Mouse (Mus musculus) hindbrain, embryonic 12.5 days (tissue): Measurements from ENCODE around the gene Cenph. TPM values are rescaled to one million over a fixed set of nuclear protein-coding genes. Genes with fewer than 3 reads are reported as not detected.
A peak's percentile ranks its signal among the peaks of the same experiment; 100 is the strongest.

Experiments used
- ATAC-seq: fragments of 200-750 bp; cut with Nextera tagmentation; 2 replicates; pipeline ENCODE4 v1.8.0; 2017; ENCODE audit warnings: moderate TSS enrichment; ENCODE audit not compliant: low FRiP score
- H3K27ac ChIP-seq: fragments of 300-500 bp; sonication (generic); 2 replicates; pipeline ENCODE4 v1.5.1; 2016; ENCODE audit warnings: mild to moderate bottlenecking
- H3K27me3 ChIP-seq: fragments of 300-500 bp; sonication (generic); 2 replicates; pipeline ENCODE4 v1.6.1; 2016; ENCODE audit warnings: mild to moderate bottlenecking
- H3K36me3 ChIP-seq: fragments of 300-500 bp; sonication (generic); 2 replicates; pipeline ENCODE4 v1.6.1; 2016; ENCODE audit warnings: mild to moderate bottlenecking
- H3K4me1 ChIP-seq: fragments of 300-500 bp; sonication (generic); 2 replicates; pipeline ENCODE4 v1.6.1; 2016
- H3K4me2 ChIP-seq: fragments of 300-500 bp; sonication (generic); replicated peaks from 2 replicates; pipeline ENCODE4 v1.6.1; 2016; ENCODE audit warnings: mild to moderate bottlenecking
- H3K4me3 ChIP-seq: fragments of 300-500 bp; sonication (generic); 2 replicates; pipeline ENCODE4 v1.5.1; 2016; ENCODE audit warnings: mild to moderate bottlenecking
- H3K9ac ChIP-seq: fragments of 300-500 bp; sonication (generic); 2 replicates; pipeline ENCODE4 v1.6.1; 2016; ENCODE audit warnings: mild to moderate bottlenecking, moderate library complexity
- H3K9me3 ChIP-seq: fragments of 300-500 bp; sonication (generic); replicated peaks from 2 replicates; pipeline ENCODE4 v1.6.1; 2016; ENCODE audit warnings: mild to moderate bottlenecking
- WGBS: fragments of 180-500 bp; shearing (Covaris S2); methylation state at CpG from one replicate; pipeline ENCODE4 v1.1.7; 2016; 5-methylcytosine and 5-hydroxymethylcytosine counted together
- polyA plus RNA-seq: library from polyadenylated mRNA; unstranded; fragments of >200 nt; fragmentation: Nextera tagmentation; extraction: Ambion mirVana; gene quantifications from 2 replicates; pipeline ENCODE4 v1.2.1, GENCODE M21; 2016

Cenph gene
- polyA plus RNA-seq, 1 experiment from 2014 or later = 29.1 TPM

GRCm38 (mm10) chr13:100777491-100777890 lies 1.8 kb upstream of the Cenph start:
- WGBS = 86% methylated on average over 3 of the region's 3 CpGs
- Histone ChIP-seq H3K27ac (no peak overlapping the region), H3K36me3 (peaks cover 16% of the 10 kb centered on the region), H3K4me3 (no peak overlapping the region), H3K27me3 (no peaks in the 10 kb centered on the region), H3K4me1 (peaks cover 16% of the 10 kb centered on the region), H3K9me3 (no peaks in the 10 kb centered on the region), H3K9ac (no peak overlapping the region), H3K4me2 (no peak overlapping the region)
- ATAC-seq = no peak

DNA sequence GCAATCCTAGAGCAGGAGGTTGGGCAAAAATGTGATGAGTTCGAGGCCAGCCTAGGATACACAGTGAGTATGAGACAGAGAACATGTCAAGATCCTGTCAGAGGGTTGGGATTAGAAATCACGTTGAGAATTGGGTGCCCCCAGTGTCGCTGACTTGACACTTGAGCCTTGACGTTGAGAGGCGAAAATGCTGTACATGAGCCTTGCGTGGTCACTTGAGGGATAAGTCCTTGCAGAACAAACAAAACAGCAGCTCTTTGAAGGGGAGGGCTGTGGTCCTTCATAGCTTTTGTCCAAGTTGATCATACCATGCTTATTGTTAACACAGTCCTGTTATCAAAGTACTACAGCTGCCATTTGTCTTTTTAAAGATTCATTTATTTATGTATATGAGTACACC lies 1.0 kb upstream of the Cenph start:
- Histone ChIP-seq H3K9ac (no peak overlapping the region), H3K9me3 (no peaks in the 10 kb centered on the region), H3K27ac (peak overlapping the region; percentile 31; the same call in 1 of the 2 replicates), H3K4me3 (peak overlapping the region; percentile 75; the same call in 1 of the 2 replicates), H3K4me2 (0 out of 2 replicates have a peak overlapping the region, but pooled peaks have one; percentile 91), H3K4me1 (peaks cover 16% of the 10 kb centered on the region), H3K36me3 (peaks cover 11% of the 10 kb centered on the region; the same call in 1 of the 2 replicates), H3K27me3 (no peaks in the 10 kb centered on the region)
- ATAC-seq = no peak
- 71% methylated on average over 6 of the region's 6 CpGs for WGBS

- Histone ChIP-seq H3K4me2 (peak overlapping the region; percentile 91), H3K9me3 (no peaks in the 10 kb centered on the region), H3K27ac (peak overlapping the region; percentile 31; the same call in 1 of the 2 replicates), H3K4me3 (peak overlapping the region; percentile 75), H3K27me3 (no peaks in the 10 kb centered on the region), H3K4me1 (peaks cover 16% of the 10 kb centered on the region), H3K9ac (peak overlapping the region; percentile 53; the same call in 1 of the 2 replicates), H3K36me3 (peaks cover 9% of the 10 kb centered on the region; the same call in 1 of the 2 replicates)
- no peak; the same call in none of the 2 replicates for ATAC-seq
- 14% methylated on average over 8 of the region's 8 CpGs for WGBS
These were observed 339 bp upstream of the Cenph start for GRCm38 (mm10) chr13:100776056-100776419.

DNA sequence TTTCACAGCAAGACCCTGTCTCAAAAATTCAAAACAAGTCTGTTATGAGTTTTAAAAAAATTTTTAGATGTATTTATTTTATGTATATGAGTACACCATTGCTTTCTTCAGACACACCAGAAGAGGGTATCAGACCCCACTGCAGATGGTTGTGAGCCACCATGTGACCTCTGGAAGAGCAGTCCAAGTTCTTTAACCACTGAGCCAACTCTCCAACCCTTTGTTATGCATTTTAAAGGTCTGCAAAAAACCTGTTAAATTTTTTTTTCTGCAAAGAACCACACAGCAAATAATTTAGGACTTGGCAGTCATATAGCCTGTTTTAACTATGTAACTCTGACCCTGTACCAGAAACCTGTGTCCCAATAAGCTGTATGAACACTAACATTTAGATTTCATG lies 995 bp downstream of the Cenph start:
- Histone ChIP-seq H3K4me1 (peaks cover 16% of the 10 kb centered on the region), H3K9me3 (no peaks in the 10 kb centered on the region), H3K4me2 (peak overlapping the region; percentile 91), H3K9ac (0 out of 2 replicates have a peak overlapping the region, but pooled peaks have one; percentile 71), H3K27ac (no peak overlapping the region), H3K36me3 (peaks cover 13% of the 10 kb centered on the region; the same call in 1 of the 2 replicates), H3K27me3 (no peaks in the 10 kb centered on the region), H3K4me3 (peak overlapping the region; percentile 75)
- no peak for ATAC-seq

DNA sequence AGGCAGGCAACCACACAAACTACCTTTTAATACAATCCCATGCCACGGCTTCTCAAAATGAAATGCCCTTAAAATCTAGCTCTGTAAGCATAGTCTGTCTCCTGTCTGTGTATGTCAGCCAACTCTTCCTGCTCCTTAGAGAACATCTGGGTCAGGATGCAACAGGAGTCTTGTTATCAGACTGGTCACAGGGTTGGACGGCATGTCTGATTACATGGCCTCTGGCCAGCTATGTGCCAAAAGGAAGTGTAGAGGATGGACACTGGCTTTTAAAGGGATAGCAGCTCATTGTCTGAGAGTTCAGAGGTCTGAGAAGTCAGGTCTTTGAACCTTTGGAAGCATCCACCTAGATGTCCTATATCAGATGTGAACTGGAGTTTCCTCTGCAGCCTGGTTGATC lies 20.4 kb downstream of the Cenph start:
- H3K27ac ChIP-seq = no peak overlapping the region
- no peaks in the 10 kb centered on the region for H3K27me3 ChIP-seq
- peaks cover 10% of the 10 kb centered on the region; the same call in 1 of the 2 replicates for H3K36me3 ChIP-seq
- 95% methylated on average over 2 of the region's 2 CpGs for WGBS
- no peaks in the 10 kb centered on the region for H3K9me3 ChIP-seq
- no peaks in the 10 kb centered on the region for H3K4me1 ChIP-seq
- H3K4me2 ChIP-seq = no peak overlapping the region
- no peak overlapping the region for H3K4me3 ChIP-seq
- H3K9ac ChIP-seq = no peak overlapping the region
- ATAC-seq = no peak

DNA sequence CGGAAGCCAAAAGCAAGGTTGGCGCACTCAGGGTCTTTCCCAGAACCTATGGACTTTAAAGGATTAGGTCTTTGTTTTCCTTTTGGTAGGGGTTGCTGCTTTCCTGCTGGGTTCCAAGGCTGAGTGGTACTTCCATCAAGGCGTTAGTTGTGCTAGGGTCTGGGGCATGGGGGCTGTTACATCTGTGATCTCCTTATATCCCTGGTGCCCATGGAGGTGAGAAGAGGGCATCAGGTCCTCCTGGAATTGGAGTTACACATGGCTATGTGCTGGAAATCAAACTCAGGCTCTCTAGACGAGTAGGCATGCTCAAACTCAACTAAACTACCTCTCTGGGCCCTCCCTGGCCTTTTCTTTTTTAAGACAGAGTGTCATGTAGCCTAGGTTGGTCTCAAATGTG lies 21.5 kb downstream of the Cenph start:
- no peak overlapping the region for H3K4me3 ChIP-seq
- H3K4me2 ChIP-seq = no peak overlapping the region
- no peaks in the 10 kb centered on the region for H3K36me3 ChIP-seq
- ATAC-seq = no peak
- H3K4me1 ChIP-seq = no peaks in the 10 kb centered on the region
- H3K27me3 ChIP-seq = no peaks in the 10 kb centered on the region
- 65% methylated on average over 4 of the region's 4 CpGs for WGBS
- H3K9me3 ChIP-seq = no peaks in the 10 kb centered on the region
- no peak overlapping the region for H3K9ac ChIP-seq
- no peak overlapping the region for H3K27ac ChIP-seq

DNA sequence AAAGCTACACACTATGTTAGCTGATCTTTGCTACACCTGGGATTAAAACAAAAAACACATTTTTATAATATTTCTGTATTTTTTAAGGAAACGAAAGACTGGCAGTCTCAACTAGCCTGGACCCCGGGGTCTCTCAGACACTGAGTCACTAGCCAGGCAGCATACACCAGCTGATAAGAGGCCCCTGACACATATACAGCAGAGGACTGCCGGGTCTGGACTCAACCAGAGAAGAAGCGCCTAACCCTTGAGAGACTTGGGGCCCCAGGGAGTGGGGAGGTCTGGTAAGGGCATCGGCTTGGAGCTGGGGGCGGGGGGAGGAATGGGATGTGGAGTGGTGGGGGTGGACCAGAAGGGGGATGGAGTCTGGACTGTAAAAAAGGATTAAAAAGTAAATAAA lies 22.7 kb downstream of the Cenph start:
- Histone ChIP-seq H3K27me3 (no peaks in the 10 kb centered on the region), H3K4me2 (no peak overlapping the region), H3K4me1 (no peaks in the 10 kb centered on the region), H3K27ac (no peak overlapping the region), H3K36me3 (no peaks in the 10 kb centered on the region), H3K9ac (no peak overlapping the region), H3K9me3 (no peaks in the 10 kb centered on the region), H3K4me3 (no peak overlapping the region)
- WGBS = 84% methylated on average over 6 of the region's 6 CpGs
- ATAC-seq = no peak

- H3K4me3 ChIP-seq = no peak overlapping the region
- H3K4me2 ChIP-seq = no peak overlapping the region
- H3K4me1 ChIP-seq = no peaks in the 10 kb centered on the region
- no peak overlapping the region for H3K9ac ChIP-seq
- ATAC-seq = no peak
- H3K9me3 ChIP-seq = no peaks in the 10 kb centered on the region
- WGBS = 93% methylated on average over 8 of the region's 8 CpGs
- H3K27ac ChIP-seq = no peak overlapping the region
- no peaks in the 10 kb centered on the region for H3K36me3 ChIP-seq
- no peaks in the 10 kb centered on the region for H3K27me3 ChIP-seq
These were observed 23.2 kb downstream of the Cenph start for GRCm38 (mm10) chr13:100752529-100752928.

DNA sequence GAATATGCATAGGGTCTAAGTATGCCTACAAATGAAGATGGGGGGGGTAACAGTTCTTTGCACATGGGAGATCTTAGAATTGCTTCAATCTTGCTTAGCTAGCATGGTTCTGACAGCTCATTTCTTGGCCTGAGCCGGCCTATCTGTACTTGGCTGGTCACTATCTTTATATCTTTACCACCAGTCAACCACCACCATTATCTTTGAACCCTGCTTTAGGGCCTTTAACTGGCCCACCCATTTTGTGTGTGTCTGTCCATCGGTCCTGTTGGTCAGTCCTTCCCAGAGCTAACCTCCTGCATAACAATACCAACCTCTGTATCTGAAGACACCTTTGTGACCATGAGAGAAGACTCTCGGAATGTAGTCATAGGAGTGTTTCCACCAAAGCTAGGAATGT lies 24.3 kb downstream of the Cenph start:
- no peaks in the 10 kb centered on the region for H3K4me1 ChIP-seq
- H3K27me3 ChIP-seq = no peaks in the 10 kb centered on the region
- H3K4me3 ChIP-seq = no peak overlapping the region
- H3K27ac ChIP-seq = no peak overlapping the region
- H3K4me2 ChIP-seq = no peak overlapping the region
- no peaks in the 10 kb centered on the region for H3K36me3 ChIP-seq
- ATAC-seq = no peak
- H3K9ac ChIP-seq = no peak overlapping the region
- H3K9me3 ChIP-seq = no peaks in the 10 kb centered on the region
- WGBS = 86% methylated on average over 3 of the region's 3 CpGs

- H3K36me3 ChIP-seq = no peaks in the 10 kb centered on the region
- ATAC-seq = no peak
- 88% methylated on average over 5 of the region's 5 CpGs for WGBS
- H3K27me3 ChIP-seq = no peaks in the 10 kb centered on the region
- H3K4me2 ChIP-seq = no peak overlapping the region
- H3K4me3 ChIP-seq = no peak overlapping the region
- no peaks in the 10 kb centered on the region for H3K9me3 ChIP-seq
- H3K4me1 ChIP-seq = no peaks in the 10 kb centered on the region
- H3K9ac ChIP-seq = no peak overlapping the region
- H3K27ac ChIP-seq = no peak overlapping the region
These were observed 24.9 kb downstream of the Cenph start for GRCm38 (mm10) chr13:100750799-100751198.

DNA sequence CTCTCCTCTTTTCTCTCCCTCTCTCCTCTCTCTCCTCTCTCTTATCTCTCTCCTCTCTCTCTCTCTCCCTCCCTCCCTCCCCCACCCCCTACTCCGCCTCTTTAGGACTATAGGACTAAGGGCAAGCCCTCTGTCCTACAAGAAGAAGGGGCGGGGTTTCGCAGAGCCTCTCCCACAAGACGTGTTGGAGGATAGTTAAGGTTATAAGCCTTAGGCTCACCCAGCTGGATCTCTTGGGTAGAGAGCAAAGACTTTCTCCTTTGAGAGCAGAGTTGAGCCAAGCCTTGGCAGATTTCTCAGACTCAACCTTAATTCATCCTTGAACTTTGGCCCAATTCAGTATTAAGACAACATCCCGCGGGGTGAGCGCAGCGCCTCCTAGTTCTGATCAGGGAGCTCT lies 27.1 kb downstream of the Cenph start:
- H3K4me1 ChIP-seq = no peaks in the 10 kb centered on the region
- no peak for ATAC-seq
- no peaks in the 10 kb centered on the region for H3K9me3 ChIP-seq
- H3K27ac ChIP-seq = no peak overlapping the region
- H3K27me3 ChIP-seq = no peaks in the 10 kb centered on the region
- 44% methylated on average over 8 of the region's 8 CpGs for WGBS
- H3K4me3 ChIP-seq = no peak overlapping the region
- H3K36me3 ChIP-seq = no peaks in the 10 kb centered on the region
- no peak overlapping the region for H3K9ac ChIP-seq
- no peak overlapping the region for H3K4me2 ChIP-seq

- Histone ChIP-seq H3K4me3 (no peak overlapping the region), H3K9me3 (no peaks in the 10 kb centered on the region), H3K9ac (no peak overlapping the region), H3K4me2 (no peak overlapping the region), H3K4me1 (peaks cover 5% of the 10 kb centered on the region; the same call in 1 of the 2 replicates), H3K36me3 (no peaks in the 10 kb centered on the region), H3K27ac (no peak overlapping the region), H3K27me3 (no peaks in the 10 kb centered on the region)
- WGBS = 94% methylated on average over 3 of the region's 3 CpGs
- no peak for ATAC-seq
These were observed 29.6 kb downstream of the Cenph start for GRCm38 (mm10) chr13:100746090-100746489.

DNA sequence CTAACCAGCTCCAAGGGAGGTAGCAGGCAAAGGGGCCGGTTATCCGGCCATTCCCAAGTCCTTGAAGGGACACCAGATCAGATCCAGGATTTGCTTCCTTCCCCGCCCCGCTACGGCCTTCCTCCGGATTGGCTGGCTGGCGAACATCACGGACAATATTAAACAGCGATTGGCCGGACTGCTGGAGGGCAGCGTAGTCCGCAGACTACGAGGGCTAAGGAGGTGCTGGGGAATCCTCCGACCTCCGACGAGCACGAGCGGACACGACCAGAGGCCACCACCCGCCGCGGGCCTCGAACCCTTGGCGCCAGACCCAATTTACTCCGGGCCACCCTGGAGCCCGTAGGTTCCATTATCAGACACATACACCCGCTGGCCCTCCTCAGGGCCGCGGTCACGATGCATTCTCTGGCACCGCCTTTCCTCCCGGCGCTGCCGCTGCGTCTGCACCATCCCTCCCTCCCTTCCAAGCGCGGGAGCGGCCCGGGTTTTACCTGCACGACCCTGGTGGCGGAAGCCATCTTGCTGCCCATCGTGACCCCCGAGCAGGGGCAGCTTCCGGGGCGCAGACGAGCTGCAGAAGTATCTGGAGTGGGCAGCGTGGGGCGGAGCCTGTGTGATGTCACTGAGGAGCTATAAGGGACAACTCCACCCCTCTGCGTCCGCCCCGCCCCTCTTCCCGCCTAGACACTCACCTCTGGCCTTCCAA lies 31.5 kb downstream of the Cenph start, which contains the start of gene Mrps36:
TSS of gene Mrps36 (minus strand) at position 624 of the 709 bp plus-strand sequence.
- Histone ChIP-seq H3K27ac (peak within 1 kb of the TSS; percentile 96), H3K4me2 (peak within 1 kb of the TSS; percentile 63), H3K9ac (peak within 1 kb of the TSS; percentile 79), H3K36me3 (no peaks in the 10 kb centered on the region), H3K4me3 (peak within 1 kb of the TSS; percentile 81), H3K9me3 (no peaks in the 10 kb centered on the region), H3K4me1 (peaks cover 5% of the 10 kb centered on the region; the same call in 1 of the 2 replicates), H3K27me3 (no peaks in the 10 kb centered on the region)
- WGBS = under 1% methylated on average over 52 of the region's 52 CpGs
- peak; percentile 98 for ATAC-seq
